Mouse (Mus musculus) B cell, adult 67 days (primary cell): Measurements from ENCODE around the gene Pnliprp2. TPM values are rescaled to one million over a fixed set of nuclear protein-coding genes. Genes with fewer than 3 reads are reported as not detected.

Source experiments
- total RNA-seq, 2 experiments: library from RNA; stranded (reverse); gene quantifications; 4 replicates each; pipeline ENCODE4 v1.2.4; 2023

Gene Pnliprp2
- not detected for total RNA-seq

DNA sequence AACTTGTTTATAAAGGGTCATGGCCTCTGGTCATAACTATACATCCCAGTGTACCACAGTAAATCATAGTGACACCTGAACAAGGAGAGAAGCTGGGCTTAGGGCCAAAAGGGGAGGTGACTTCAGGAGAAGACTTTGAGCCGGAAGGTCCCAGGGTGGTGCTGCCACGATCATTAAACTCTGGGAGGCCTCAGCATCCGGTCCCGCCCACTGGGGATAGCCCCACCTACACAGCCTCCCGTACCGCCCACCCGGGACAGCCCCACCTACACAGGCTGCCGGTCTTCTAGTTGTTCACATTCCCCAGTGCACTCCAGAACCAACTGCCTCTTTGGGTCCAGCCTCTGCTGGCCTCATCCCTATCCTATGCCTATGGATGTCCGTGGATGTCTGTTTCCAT lies at the start of gene Pnliprp2:
Pnliprp2 (plus strand) TSS at position 297 of the 400 bp plus-strand sequence.

DNA sequence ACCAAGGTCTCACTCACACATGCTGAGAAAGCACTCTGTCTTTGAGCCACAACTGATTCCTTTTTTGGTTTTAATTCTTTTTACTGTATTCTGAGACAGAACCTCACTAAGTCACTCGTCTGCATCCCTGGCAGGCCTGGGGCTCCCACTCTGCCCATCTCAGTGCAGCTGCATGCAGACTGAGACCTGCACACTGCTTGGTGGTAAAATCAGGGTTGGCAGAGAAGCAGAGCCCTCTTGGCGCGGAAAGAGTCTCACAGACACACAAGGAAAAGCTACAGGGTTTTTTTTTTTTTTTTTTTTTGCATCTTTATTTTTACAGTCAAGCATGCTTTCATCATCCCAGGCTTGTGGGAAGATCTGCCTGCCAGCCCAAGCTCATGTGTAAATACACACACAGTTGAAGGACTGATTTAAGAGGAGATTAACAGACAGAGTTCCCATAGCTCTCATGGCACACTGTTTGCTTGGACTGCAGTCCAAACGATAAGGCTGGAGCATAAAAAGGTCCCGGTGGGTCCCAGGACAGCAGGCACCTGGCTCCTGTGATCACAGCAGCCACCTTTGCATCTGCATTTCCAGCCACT lies 31.0 kb upstream of the Pnliprp2 start, which contains the start of gene Pnliprp1:
Pnliprp1 (plus strand) TSS at position 443 of the 587 bp plus-strand sequence.

DNA sequence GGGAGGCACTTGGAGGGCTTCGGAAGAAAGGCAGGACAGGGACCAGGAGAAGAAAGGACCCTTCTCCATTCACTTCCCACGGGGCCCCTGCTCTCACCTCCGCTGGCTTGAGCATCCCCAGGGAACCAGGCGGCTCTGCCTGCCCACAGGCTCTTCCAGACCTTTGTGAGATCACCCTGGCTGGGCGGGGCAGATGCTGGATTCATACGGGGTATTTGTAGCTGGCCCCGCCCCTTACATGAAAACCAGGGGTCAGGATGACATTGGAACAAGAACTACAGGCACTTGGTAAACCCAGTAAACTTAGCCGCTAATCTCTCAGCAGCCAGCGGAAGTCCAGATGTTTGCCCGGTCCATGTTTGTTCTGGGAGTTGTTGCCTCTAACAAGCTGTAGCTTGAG lies 34.8 kb downstream of the Pnliprp2 start, which contains the start of gene 1700019N19Rik:
1700019N19Rik (minus strand) TSS at position 178 of the 400 bp plus-strand sequence.

Other genes starting within 250 kb of the Pnliprp2 start
- gene Ccdc172, start 247.7 kb upstream of the Pnliprp2 start, total RNA-seq: not detected
- not detected for gene Pnlip, start 107.2 kb upstream of the Pnliprp2 start, total RNA-seq
- gene Pnliprp1, start 30.8 kb upstream of the Pnliprp2 start, total RNA-seq: not detected
- gene 1700019N19Rik, start 34.7 kb downstream of the Pnliprp2 start, total RNA-seq: not detected
- gene Eno4, start 183.7 kb downstream of the Pnliprp2 start, total RNA-seq: not detected
- gene Hspa12a, start 183.9 kb downstream of the Pnliprp2 start, total RNA-seq: 1 to 10 TPM; 4.3 to 4.4 TPM